Mouse (Mus musculus) C2C12 (cell line): Measurements from ENCODE around the gene Gpc6.

ENCODE experiments used
- CTCF ChIP-seq: IDR thresholded peaks from one replicate; pipeline ENCODE4 v1.5.1; 2011; ENCODE audit not compliant: control insufficient read depth, insufficient read depth, insufficient read length
- MAX ChIP-seq: IDR thresholded peaks from one replicate; pipeline ENCODE4 v1.6.1; 2011; ENCODE audit warnings: mild to moderate bottlenecking, control low read depth
- USF1 ChIP-seq: IDR thresholded peaks from one replicate; pipeline ENCODE4 v1.6.1; 2011; ENCODE audit warnings: low read depth, mild to moderate bottlenecking, control low read depth, moderate library complexity

GRCm38 (mm10) chr14:116979714-116980382, 54.7 kb downstream of the Gpc6 start:
- no peak for TF ChIP-seq CTCF
- no peak for TF ChIP-seq USF1
- no peak for TF ChIP-seq MAX
